Mouse (Mus musculus) embryonic facial prominence, embryonic 10.5 days (tissue): ENCODE data around the gene Selplg. TPM values are rescaled to one million over a fixed set of nuclear protein-coding genes. Genes with fewer than 3 reads are reported as not detected.
"Not testable (repeated sequence)": the region's sequence is repeated elsewhere in the genome, so short reads cannot be mapped to it uniquely, and the experiment has no call there.

Experiments
- DNase-seq: peaks from one replicate; pipeline ENCODE4 v3.0.0-alpha.2; 2017; ENCODE audit warnings: low spot score
- H3K27ac ChIP-seq: fragments of 300-500 bp; sonication (generic); replicated peaks from 2 replicates; pipeline ENCODE4 v1.5.1; 2016; ENCODE audit warnings: mild to moderate bottlenecking
- H3K27me3 ChIP-seq: fragments of 300-500 bp; sonication (generic); replicated peaks from 2 replicates; pipeline ENCODE4 v1.6.1; 2016; ENCODE audit warnings: low read depth, mild to moderate bottlenecking; ENCODE audit not compliant: poor library complexity, severe bottlenecking
- H3K36me3 ChIP-seq: fragments of 300-500 bp; sonication (generic); replicated peaks from 2 replicates; pipeline ENCODE4 v1.6.1; 2016; ENCODE audit warnings: mild to moderate bottlenecking, moderate library complexity
- H3K4me1 ChIP-seq: fragments of 300-500 bp; sonication (generic); 2 replicates; pipeline ENCODE4 v1.6.1; 2016
- H3K4me3 ChIP-seq: fragments of 300-500 bp; sonication (generic); 2 replicates; pipeline ENCODE4 v1.5.1; 2016; ENCODE audit warnings: mild to moderate bottlenecking, moderate library complexity
- H3K9me3 ChIP-seq: fragments of 300-500 bp; sonication (generic); 2 replicates; pipeline ENCODE4 v1.6.1; 2016; ENCODE audit warnings: mild to moderate bottlenecking
- WGBS: fragments of 180-500 bp; shearing (Covaris S2); methylation state at CpG from one replicate; pipeline ENCODE4 v1.1.7; 2016; 5-methylcytosine and 5-hydroxymethylcytosine counted together
- polyA plus RNA-seq: library from polyadenylated mRNA; unstranded; fragments of >200 nt; fragmentation: Nextera tagmentation; extraction: Ambion mirVana; gene quantifications from 2 replicates; pipeline ENCODE4 v1.2.1, GENCODE M21; 2016

The Selplg gene
- polyA plus RNA-seq, 1 experiment from 2014 or later: 0.83 TPM

DNA sequence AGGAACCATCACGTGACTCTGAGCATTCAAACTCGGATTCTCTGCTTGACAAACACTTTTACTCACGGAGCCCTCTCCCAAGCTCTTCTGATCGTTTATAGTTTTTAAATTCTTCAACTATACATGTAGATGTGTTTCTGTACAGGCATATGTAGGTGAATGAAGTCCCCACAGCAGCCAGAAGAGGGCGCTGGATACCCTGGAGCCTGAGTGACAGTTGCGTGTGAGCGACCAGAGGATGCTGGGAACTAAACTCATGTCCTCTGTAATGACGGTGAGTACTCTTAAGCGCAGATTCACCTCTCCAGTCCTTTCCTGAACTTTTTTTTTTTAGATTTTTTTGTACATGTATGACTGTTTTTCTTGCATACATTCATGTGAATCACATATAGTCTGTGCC is 18.8 kb downstream of the Selplg start:
- Histone ChIP-seq H3K4me3 (no peak overlapping the region), H3K27me3 (peaks cover 15% of the 10 kb centered on the region; the same call in 1 of the 2 replicates), H3K36me3 (no peaks in the 10 kb centered on the region), H3K9me3 (peaks cover 2% of the 10 kb centered on the region; the same call in 1 of the 2 replicates), H3K27ac (no peak overlapping the region), H3K4me1 (peaks cover 29% of the 10 kb centered on the region)
- DNase-seq: no peak
- WGBS: 25% methylated on average over 9 of the region's 9 CpGs

DNA sequence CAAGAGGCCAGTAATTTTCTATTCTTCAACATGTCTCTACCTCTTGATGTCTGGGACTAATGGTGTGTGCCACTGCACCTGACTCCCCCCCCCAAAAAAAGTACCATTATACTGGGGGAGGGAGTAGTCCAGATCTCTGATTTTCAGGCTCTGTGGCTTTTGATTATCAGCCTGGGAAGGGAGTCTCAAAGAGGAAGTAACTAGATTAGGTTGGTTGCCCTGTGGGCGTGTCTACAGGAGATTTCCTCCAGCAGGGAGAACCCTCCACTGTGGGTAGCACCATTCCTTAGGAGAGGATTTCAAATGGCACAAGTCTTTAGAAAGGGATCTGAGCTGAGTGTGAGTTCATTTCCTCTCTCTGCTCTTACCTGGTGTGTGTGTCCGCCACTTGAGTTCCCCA is 19.8 kb downstream of the Selplg start:
- H3K9me3 ChIP-seq: peaks cover 2% of the 10 kb centered on the region; the same call in 1 of the 2 replicates
- H3K4me3 ChIP-seq: no peak overlapping the region
- DNase-seq: no peak
- H3K4me1 ChIP-seq: peaks cover 37% of the 10 kb centered on the region
- WGBS: 85% methylated on average over 2 of the region's 2 CpGs
- H3K27me3 ChIP-seq: peaks cover 13% of the 10 kb centered on the region; the same call in 1 of the 2 replicates
- H3K27ac ChIP-seq: no peak overlapping the region
- H3K36me3 ChIP-seq: no peaks in the 10 kb centered on the region

DNA sequence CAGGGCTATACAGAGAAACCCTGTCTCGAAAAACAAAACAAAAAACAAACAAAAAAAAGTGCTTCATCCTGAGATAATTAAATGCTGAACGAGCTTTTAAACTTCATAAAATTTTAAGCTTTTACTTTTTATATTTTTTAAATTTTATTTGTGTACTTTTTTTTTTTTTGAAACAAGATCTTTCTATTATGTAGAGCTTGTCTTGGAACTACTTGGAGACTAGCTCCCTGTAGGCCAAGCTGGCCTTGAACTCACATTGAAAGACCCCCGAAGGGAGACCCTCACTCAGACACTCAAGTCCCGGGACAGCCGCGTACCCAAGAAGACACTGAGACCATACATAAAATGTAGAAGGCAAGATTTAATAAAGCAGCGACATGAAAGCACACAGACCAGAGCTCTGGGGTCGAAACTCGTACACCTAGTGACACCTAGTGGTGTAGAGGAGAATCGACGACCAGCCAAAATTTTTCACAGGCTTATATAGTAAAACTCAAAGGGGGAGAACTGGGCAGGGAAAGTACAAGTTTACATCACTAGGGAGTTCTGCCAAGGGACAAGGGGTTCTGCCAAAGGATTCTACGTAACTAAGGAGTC is 20.5 kb downstream of the Selplg start:
- H3K27ac ChIP-seq, DNase-seq, H3K9me3 ChIP-seq, H3K4me3 ChIP-seq, H3K36me3 ChIP-seq: not testable (repeated sequence)
- peaks cover 13% of the 10 kb centered on the region; the same call in 1 of the 2 replicates for H3K27me3 ChIP-seq
- H3K4me1 ChIP-seq: peaks cover 44% of the 10 kb centered on the region
- WGBS: 24% methylated on average over 11 of the region's 12 CpGs

- Histone ChIP-seq H3K27ac (no peak overlapping the region), H3K9me3 (peaks cover 2% of the 10 kb centered on the region; the same call in 1 of the 2 replicates), H3K4me1 (peaks cover 42% of the 10 kb centered on the region), H3K4me3 (no peak overlapping the region), H3K27me3 (peaks cover 13% of the 10 kb centered on the region; the same call in 1 of the 2 replicates), H3K36me3 (no peaks in the 10 kb centered on the region)
- no peak for DNase-seq
- WGBS: 88% methylated on average over 4 of the region's 4 CpGs
Measured at GRCm38 (mm10) chr5:113810111-113810510, 22.3 kb downstream of the Selplg start.

DNA sequence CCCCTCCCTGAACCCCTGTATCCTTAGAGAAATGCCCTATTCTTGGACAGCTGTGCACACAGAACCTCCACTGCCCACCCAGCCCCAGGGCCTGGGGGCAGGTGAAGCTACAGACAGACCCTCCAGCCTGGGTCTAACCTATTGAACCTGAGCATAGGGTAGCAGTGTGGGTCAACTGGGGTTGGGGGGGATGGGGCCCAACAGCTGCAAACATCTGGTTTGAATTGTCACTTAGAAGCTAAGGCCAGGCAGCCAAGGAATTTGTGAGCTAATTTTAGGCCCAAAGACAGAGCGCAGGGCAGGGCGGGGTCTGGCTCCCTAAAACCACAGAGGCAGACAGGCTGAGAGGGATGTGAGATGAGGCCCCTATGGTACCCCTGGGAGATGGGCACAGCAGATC is 24.3 kb downstream of the Selplg start:
- WGBS: 46% methylated on average over 2 of the region's 2 CpGs
- Histone ChIP-seq H3K9me3 (peaks cover 2% of the 10 kb centered on the region; the same call in 1 of the 2 replicates), H3K36me3 (no peaks in the 10 kb centered on the region), H3K27ac (peak overlapping the region; percentile 84), H3K4me1 (peaks cover 47% of the 10 kb centered on the region), H3K27me3 (no peaks in the 10 kb centered on the region), H3K4me3 (peak overlapping the region; percentile 33; the same call in 1 of the 2 replicates)
- peak; percentile 80 for DNase-seq

DNA sequence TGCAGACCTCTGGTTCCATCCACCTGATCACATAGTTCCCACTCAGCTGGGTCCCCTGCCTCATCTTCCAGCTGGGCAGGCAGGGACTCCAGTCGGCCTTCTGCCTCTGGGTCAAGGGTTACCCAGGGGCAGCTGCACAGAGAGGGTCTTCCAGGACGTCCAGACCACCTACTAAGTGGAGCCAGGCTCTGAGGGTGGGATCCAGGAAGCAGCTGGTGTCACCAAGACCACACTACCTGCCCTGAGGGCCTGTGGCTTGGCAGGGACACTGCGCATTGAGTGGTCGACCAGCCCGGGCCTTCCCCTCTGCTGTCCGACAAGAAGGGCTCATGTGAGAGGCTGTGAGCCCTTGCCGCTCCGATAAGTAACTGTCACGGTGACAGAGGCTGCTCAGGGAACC is 24.7 kb downstream of the Selplg start:
- H3K9me3 ChIP-seq: peaks cover 2% of the 10 kb centered on the region; the same call in 1 of the 2 replicates
- peak overlapping the region; percentile 33; the same call in 1 of the 2 replicates for H3K4me3 ChIP-seq
- 30% methylated on average over 9 of the region's 9 CpGs for WGBS
- no peaks in the 10 kb centered on the region for H3K36me3 ChIP-seq
- H3K27me3 ChIP-seq: no peaks in the 10 kb centered on the region
- DNase-seq: peak; percentile 61
- peak overlapping the region; percentile 84 for H3K27ac ChIP-seq
- peaks cover 47% of the 10 kb centered on the region for H3K4me1 ChIP-seq

DNA sequence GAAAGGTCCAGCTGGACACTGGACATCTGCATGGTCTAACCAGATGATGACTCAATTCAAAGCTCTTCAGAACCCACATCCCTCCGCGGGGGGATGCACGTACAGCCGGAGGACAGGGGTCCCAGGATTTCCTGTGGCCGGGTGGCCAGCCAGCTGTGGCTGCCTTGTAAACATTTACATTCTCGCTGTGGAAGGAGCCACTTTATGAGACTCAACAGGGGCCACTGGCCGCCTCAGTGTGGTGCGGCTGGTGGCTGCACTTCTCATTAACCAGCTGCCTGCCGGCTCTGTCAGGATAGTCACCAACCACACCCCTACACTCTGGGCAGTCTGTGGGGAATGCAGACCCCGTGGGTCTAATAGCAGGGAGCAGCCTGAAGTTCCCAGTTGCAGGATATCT is 26.0 kb downstream of the Selplg start:
- H3K4me3 ChIP-seq: no peak overlapping the region
- DNase-seq: no peak
- H3K27me3 ChIP-seq: no peaks in the 10 kb centered on the region
- H3K4me1 ChIP-seq: peaks cover 47% of the 10 kb centered on the region
- no peaks in the 10 kb centered on the region for H3K36me3 ChIP-seq
- peak overlapping the region; percentile 7 for H3K27ac ChIP-seq
- H3K9me3 ChIP-seq: peaks cover 2% of the 10 kb centered on the region; the same call in 1 of the 2 replicates
- 30% methylated on average over 10 of the region's 10 CpGs for WGBS

GRCm38 (mm10) chr5:113805301-113805700 is 27.1 kb downstream of the Selplg start:
- WGBS: 89% methylated on average over 9 of the region's 9 CpGs
- H3K36me3 ChIP-seq: no peaks in the 10 kb centered on the region
- no peaks in the 10 kb centered on the region for H3K27me3 ChIP-seq
- H3K9me3 ChIP-seq: no peaks in the 10 kb centered on the region; the same call in 1 of the 2 replicates
- no peak overlapping the region for H3K4me3 ChIP-seq
- no peak for DNase-seq
- H3K27ac ChIP-seq: no peak overlapping the region
- peaks cover 53% of the 10 kb centered on the region for H3K4me1 ChIP-seq

GRCm38 (mm10) chr5:113804395-113804966 is 28.0 kb downstream of the Selplg start:
- 62% methylated on average over 7 of the region's 7 CpGs for WGBS
- H3K27ac ChIP-seq: no peak overlapping the region; the same call in 1 of the 2 replicates
- DNase-seq: no peak
- no peaks in the 10 kb centered on the region for H3K36me3 ChIP-seq
- peaks cover 61% of the 10 kb centered on the region for H3K4me1 ChIP-seq
- peaks cover 3% of the 10 kb centered on the region; the same call in 1 of the 2 replicates for H3K27me3 ChIP-seq
- H3K9me3 ChIP-seq: no peaks in the 10 kb centered on the region
- no peak overlapping the region for H3K4me3 ChIP-seq

DNA sequence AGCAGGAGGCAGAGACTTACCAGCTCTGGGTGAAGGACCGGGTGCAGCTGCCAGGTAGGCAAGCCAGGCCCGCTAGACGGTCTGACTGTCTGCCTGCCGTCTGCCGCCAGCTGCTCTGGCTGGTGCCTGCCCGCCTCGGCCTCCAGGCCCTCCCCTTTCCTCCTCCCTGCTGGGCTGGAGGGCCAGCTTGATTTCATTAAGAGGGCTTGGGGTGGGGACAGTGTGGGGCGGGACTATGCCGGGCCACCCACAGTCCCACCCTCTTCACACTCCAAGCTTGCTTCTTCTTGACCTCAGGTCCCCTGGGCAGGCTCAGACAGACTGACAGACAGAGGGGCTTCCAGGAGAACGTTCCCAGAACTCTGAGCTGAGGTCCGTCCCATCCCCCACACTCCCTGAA is 32.2 kb downstream of the Selplg start, which contains the start of gene Tmem119:
TSS of gene Tmem119 (minus strand) at position 237 of the 400 bp plus-strand sequence.
- DNase-seq: peak; percentile 93
- peak within 1 kb of the TSS; percentile 86 for H3K27ac ChIP-seq
- 1% methylated on average over 11 of the region's 11 CpGs for WGBS
- peaks cover 7% of the 10 kb centered on the region for H3K36me3 ChIP-seq
- H3K4me1 ChIP-seq: peaks cover 71% of the 10 kb centered on the region
- peak within 1 kb of the TSS; percentile 65 for H3K4me3 ChIP-seq
- peaks cover 25% of the 10 kb centered on the region for H3K27me3 ChIP-seq
- no peaks in the 10 kb centered on the region for H3K9me3 ChIP-seq

DNA sequence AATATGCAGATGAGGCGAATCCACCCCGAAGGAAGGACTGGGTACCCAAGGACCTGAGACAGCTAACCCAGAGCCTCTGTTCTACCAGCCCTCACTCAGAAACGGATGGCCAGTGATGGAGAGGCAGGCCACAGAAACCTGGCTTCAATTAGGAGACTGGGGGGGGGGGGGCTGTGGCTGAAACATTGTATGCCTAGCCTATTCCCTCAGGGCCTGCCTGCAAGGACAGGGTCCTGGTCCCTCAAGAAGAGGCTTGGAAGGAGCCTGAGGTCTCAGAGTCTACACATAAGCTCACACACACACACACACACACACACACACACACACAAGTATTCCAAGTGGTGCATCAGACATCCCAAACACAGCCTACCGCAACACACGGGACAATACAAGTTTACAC is 32.8 kb downstream of the Selplg start:
- Histone ChIP-seq H3K9me3 (no peaks in the 10 kb centered on the region), H3K4me1 (peaks cover 77% of the 10 kb centered on the region), H3K27ac (peak overlapping the region; percentile 86), H3K36me3 (peaks cover 13% of the 10 kb centered on the region), H3K27me3 (peaks cover 29% of the 10 kb centered on the region), H3K4me3 (peak overlapping the region; percentile 65)
- DNase-seq: peak; percentile 76
- 20% methylated on average over 5 of the region's 5 CpGs for WGBS

GRCm38 (mm10) chr5:113798525-113798924 is 33.9 kb downstream of the Selplg start:
- H3K27ac ChIP-seq: peak overlapping the region; percentile 86
- peak overlapping the region; percentile 65 for H3K4me3 ChIP-seq
- H3K27me3 ChIP-seq: peaks cover 33% of the 10 kb centered on the region
- H3K36me3 ChIP-seq: peaks cover 25% of the 10 kb centered on the region
- peaks cover 77% of the 10 kb centered on the region for H3K4me1 ChIP-seq
- H3K9me3 ChIP-seq: no peaks in the 10 kb centered on the region
- DNase-seq: no peak
- 76% methylated on average over 9 of the region's 9 CpGs for WGBS
